Mouse (Mus musculus) liver, postnatal 0 days (tissue): Measurements from ENCODE around the gene Rims3.
A peak's percentile ranks its signal among the peaks of the same experiment; 100 is the strongest.

Experiments
- CTCF ChIP-seq: sonication (generic); IDR thresholded peaks from 2 replicates; pipeline ENCODE4 v1.5.1; 2016; ENCODE audit warnings: antibody characterized with exemption, low read depth
- EP300 ChIP-seq: IDR thresholded peaks from 2 replicates; pipeline ENCODE4 v1.6.1; 2016; ENCODE audit warnings: antibody characterized with exemption, low read depth, mild to moderate bottlenecking

GRCm38 (mm10) chr4:120844423-120845082, 10.1 kb upstream of the Rims3 start:
- TF ChIP-seq CTCF (no peak), EP300 (peak; percentile 80)
